Mouse (Mus musculus) lung, postnatal 0 days (tissue): ENCODE data around the gene Prss28. TPM values are rescaled to one million over a fixed set of nuclear protein-coding genes. Genes with fewer than 3 reads are reported as not detected.

Experiments used
- ATAC-seq: fragments of 200-750 bp; cut with Nextera tagmentation; 2 replicates; pipeline ENCODE4 v1.8.0; 2017; ENCODE audit warnings: moderate library complexity
- DNase-seq: peaks from one replicate; pipeline ENCODE4 v3.0.0-alpha.2; 2016; ENCODE audit warnings: low spot score
- H3K27ac ChIP-seq: fragments of 300-500 bp; sonication (generic); 2 replicates; pipeline ENCODE4 v1.5.1; 2014; ENCODE audit warnings: antibody characterized with exemption, mild to moderate bottlenecking, low read length, mixed read lengths
- H3K27me3 ChIP-seq: fragments of 300-500 bp; sonication (generic); replicated peaks from 2 replicates; pipeline ENCODE4 v1.6.1; 2014; ENCODE audit warnings: low read length, mixed read lengths; ENCODE audit not compliant: insufficient read depth
- H3K36me3 ChIP-seq: fragments of 300-500 bp; sonication (generic); 2 replicates; pipeline ENCODE4 v1.6.1; 2014; ENCODE audit warnings: low read length, mixed read lengths; ENCODE audit not compliant: insufficient read depth
- H3K4me1 ChIP-seq: fragments of 300-500 bp; sonication (generic); 2 replicates; pipeline ENCODE4 v1.6.1; 2014; ENCODE audit warnings: antibody characterized with exemption, low read depth, low read length, mixed read lengths; ENCODE audit not compliant: insufficient read depth
- H3K4me2 ChIP-seq: fragments of 300-500 bp; sonication (generic); replicated peaks from 2 replicates; pipeline ENCODE4 v1.6.1; 2014; ENCODE audit warnings: low read depth, mild to moderate bottlenecking, low read length, moderate library complexity, mixed read lengths
- H3K4me3 ChIP-seq: fragments of 300-500 bp; sonication (generic); 2 replicates; pipeline ENCODE4 v1.5.1; 2014; ENCODE audit warnings: low read depth, low read length
- H3K9ac ChIP-seq: fragments of 300-500 bp; sonication (generic); replicated peaks from 2 replicates; pipeline ENCODE4 v1.6.1; 2014; ENCODE audit warnings: low read depth, mild to moderate bottlenecking
- H3K9me3 ChIP-seq: fragments of 300-500 bp; sonication (generic); 2 replicates; pipeline ENCODE4 v1.6.1; 2016; ENCODE audit warnings: low read length, mixed read lengths
- CTCF ChIP-seq: IDR thresholded peaks from 2 replicates; pipeline ENCODE4 v1.5.1; 2016; ENCODE audit warnings: antibody characterized with exemption, mild to moderate bottlenecking
- EP300 ChIP-seq: IDR thresholded peaks from 2 replicates; pipeline ENCODE4 v1.6.1; 2016; ENCODE audit warnings: antibody characterized with exemption, mild to moderate bottlenecking, control low read depth
- WGBS: fragments of 180-500 bp; shearing (Covaris S2); extraction: QIAGEN DNeasy Blood & Tissue Kit; methylation state at CpG from one replicate; pipeline ENCODE4 v1.1.7; 2014; 5-methylcytosine and 5-hydroxymethylcytosine counted together
- polyA plus RNA-seq: library from polyadenylated mRNA; unstranded; fragments of >200 nt; fragmentation: Nextera tagmentation; extraction: Ambion mirVana; gene quantifications from 2 replicates; pipeline ENCODE4 v1.2.1, GENCODE M21; 2015

The Prss28 gene
- polyA plus RNA-seq, 1 experiment from 2014 or later: not detected

DNA sequence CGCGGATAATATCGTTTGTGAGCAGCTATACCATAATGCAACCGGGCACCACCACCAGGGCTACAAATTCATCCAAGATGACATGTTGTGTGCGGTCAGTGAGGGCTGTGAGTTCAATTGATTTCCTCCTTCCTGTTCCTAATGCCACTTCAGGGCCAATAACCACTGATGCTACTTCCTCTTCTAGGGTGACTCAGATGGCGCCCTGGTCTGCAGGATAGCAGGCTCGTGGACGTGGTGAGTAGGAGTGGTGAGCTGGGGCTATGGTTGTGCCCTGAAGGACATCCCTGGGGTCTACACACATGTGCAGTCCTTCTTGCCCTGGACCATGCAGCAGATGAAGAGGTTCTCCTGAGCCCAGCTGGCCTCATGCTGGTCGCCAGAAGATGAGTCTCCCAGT, 23.9 kb downstream of the Prss28 start:
- Histone ChIP-seq H3K4me3 (no peak overlapping the region), H3K9ac (no peak overlapping the region), H3K27ac (no peak overlapping the region), H3K4me2 (no peak overlapping the region), H3K27me3 (no peaks in the 10 kb centered on the region), H3K9me3 (no peaks in the 10 kb centered on the region), H3K4me1 (no peaks in the 10 kb centered on the region), H3K36me3 (no peaks in the 10 kb centered on the region)
- TF ChIP-seq CTCF (no peak), EP300 (no peak)
- ATAC-seq: no peak
- no peak for DNase-seq
- 54% methylated on average over 9 of the region's 9 CpGs for WGBS

DNA sequence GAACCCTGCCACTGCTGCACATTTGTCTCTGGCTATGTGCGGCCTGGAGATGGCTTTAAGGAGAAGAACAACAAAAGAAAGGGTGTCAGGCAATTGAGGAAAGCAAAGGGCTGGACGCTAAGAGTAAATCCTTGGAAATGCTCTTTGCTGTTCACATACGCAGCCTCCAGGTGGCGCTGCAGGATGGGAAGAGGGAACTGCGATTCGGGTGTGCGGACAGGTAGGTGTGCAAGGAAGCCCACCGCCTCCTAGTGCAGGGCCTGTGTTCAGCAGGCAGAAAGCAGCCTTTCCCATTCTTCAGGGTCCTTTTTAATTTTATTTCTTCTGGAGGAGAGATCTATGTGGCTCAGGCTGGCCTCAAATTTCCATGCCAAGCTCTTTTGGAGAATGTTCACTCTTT, 25.5 kb downstream of the Prss28 start:
- 1% methylated on average over 8 of the region's 8 CpGs for WGBS

DNA sequence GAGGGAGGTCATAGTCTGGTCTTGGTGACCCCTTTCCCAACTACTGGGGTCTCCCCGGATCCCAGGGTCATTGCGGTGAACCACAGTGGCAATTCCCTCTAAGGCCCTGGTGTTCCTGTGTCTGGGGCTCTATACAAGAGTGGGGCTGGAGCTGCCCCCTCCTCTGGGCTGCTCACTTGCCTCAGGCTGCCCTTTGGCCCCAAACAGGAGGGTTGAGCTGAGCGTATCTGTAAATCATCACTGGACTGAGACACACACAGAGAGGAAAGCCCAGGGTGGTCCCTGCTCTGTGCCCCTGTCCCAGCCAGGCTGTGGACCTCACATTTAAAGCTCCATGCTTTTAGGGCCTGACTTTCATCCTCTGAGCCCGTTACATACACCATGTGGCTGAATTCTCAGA, 29.8 kb downstream of the Prss28 start:
- H3K4me2 ChIP-seq: no peak overlapping the region
- TF ChIP-seq CTCF (no peak), EP300 (no peak)
- no peaks in the 10 kb centered on the region for H3K4me1 ChIP-seq
- 79% methylated on average over 4 of the region's 4 CpGs for WGBS
- ATAC-seq (no peak), DNase-seq (no peak)
- H3K36me3 ChIP-seq: no peaks in the 10 kb centered on the region
- no peak overlapping the region for H3K4me3 ChIP-seq
- no peaks in the 10 kb centered on the region for H3K9me3 ChIP-seq
- no peak overlapping the region for H3K27ac ChIP-seq
- no peaks in the 10 kb centered on the region for H3K27me3 ChIP-seq
- no peak overlapping the region for H3K9ac ChIP-seq

More for the DNA sequence above, 25.5 kb downstream of the Prss28 start:
- Histone ChIP-seq H3K4me1 (no peaks in the 10 kb centered on the region), H3K9ac (no peak overlapping the region), H3K9me3 (no peaks in the 10 kb centered on the region), H3K36me3 (no peaks in the 10 kb centered on the region), H3K27me3 (no peaks in the 10 kb centered on the region), H3K4me2 (no peak overlapping the region), H3K27ac (no peak overlapping the region), H3K4me3 (no peak overlapping the region)
- no peak for TF ChIP-seq EP300
- peak; percentile 92 for TF ChIP-seq CTCF
- no peak for ATAC-seq
- DNase-seq: peak; percentile 71

DNA sequence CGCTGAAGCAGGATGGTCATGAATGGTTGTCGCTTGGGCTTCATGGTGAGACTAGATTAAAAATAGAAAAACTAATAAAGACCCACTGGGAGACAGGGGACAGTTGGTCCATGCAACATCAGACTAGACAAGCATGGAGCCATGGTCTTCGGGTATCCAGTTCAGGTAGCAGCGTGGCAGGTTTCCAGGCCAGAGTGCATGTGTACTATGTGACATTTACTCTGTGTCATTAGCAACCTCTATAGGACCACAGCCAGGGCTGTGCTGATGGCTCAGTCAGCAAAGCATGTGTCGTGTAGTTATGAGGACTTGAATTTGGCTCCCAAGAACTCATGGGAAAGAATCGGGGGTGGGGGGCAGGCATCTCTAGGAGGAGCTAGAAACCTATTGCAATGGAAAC, 31.6 kb downstream of the Prss28 start:
- H3K4me3 ChIP-seq: no peak overlapping the region
- DNase-seq: no peak
- H3K9ac ChIP-seq: no peak overlapping the region
- H3K27ac ChIP-seq: no peak overlapping the region
- WGBS: 83% methylated on average over 6 of the region's 6 CpGs
- H3K4me2 ChIP-seq: no peak overlapping the region
- H3K36me3 ChIP-seq: no peaks in the 10 kb centered on the region
- H3K9me3 ChIP-seq: no peaks in the 10 kb centered on the region
- TF ChIP-seq EP300 (no peak), CTCF (no peak)
- no peak for ATAC-seq
- no peaks in the 10 kb centered on the region for H3K27me3 ChIP-seq
- H3K4me1 ChIP-seq: no peaks in the 10 kb centered on the region

DNA sequence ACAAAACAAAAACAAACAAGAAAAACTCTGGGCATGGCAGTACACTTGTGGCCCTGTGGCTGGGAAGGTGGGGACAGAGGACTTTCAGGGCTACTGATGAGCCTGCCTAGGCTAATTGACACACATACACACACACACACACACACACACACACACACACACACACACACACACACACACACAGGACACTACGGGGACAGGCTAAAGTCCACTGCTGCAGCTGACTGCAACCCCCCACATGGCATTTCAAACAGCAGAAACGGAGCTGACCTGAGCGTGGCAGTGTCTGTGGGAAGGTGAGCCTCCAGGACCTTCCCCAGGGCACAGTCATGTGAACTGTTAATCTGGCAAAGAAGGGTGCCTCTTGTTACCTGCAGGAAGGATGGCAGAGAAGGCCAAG, 33.0 kb downstream of the Prss28 start:
- Histone ChIP-seq H3K36me3 (no peaks in the 10 kb centered on the region), H3K27ac (no peak overlapping the region), H3K9me3 (no peaks in the 10 kb centered on the region), H3K4me2 (no peak overlapping the region), H3K4me3 (no peak overlapping the region), H3K4me1 (no peaks in the 10 kb centered on the region), H3K9ac (no peak overlapping the region), H3K27me3 (no peaks in the 10 kb centered on the region)
- TF ChIP-seq CTCF: no peak
- no peak for TF ChIP-seq EP300
- WGBS: 51% methylated on average over 3 of the region's 3 CpGs
- ATAC-seq (no peak), DNase-seq (no peak)

DNA sequence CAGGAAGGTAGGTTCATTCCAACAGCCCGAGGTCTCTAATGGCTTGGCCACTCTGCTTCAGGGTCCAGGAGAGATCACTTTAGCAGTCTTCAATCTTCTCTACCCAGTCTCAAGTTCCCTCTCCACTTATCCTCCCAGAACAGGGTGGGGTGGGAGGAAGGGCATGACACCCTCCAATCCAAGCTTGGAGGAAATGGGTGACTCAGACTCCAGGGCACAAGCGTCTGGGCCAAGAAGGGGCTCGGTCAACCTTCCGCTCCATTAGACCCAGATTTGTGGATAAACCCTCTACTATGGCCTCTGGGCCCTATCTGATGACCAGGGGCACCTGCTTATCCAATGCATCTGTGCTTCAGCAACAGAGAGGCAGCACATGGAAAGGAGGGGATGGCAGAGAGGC, 37.0 kb downstream of the Prss28 start, which contains the start of gene Tpsab1:
Gene Tpsab1 (minus strand): TSS at position 101 of the 400 bp plus-strand sequence.
- WGBS: 87% methylated on average over 4 of the region's 4 CpGs
- H3K9me3 ChIP-seq: no peaks in the 10 kb centered on the region

DNA sequence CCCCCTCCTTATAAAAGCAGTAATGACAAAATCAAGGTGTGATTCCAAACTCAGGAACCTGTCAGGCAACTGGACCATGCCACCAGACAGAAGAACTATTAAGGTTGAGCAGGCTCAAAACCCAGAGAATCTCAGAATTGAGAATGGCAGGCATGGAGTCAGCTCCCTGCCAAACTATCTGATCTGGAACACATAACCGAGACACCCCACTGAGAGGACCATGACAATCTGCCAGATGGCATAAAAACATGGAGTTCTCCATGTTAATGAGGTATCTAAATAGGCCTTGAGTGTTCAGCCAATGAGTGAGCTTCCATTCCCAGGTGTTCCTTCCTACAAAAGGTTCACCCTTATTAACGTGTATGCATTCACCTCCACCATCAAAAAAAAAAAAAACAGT, 52.8 kb downstream of the Prss28 start:
- no peaks in the 10 kb centered on the region for H3K9me3 ChIP-seq
- no peak overlapping the region for H3K4me2 ChIP-seq
- H3K27me3 ChIP-seq: no peaks in the 10 kb centered on the region
- TF ChIP-seq EP300 (no peak), CTCF (no peak)
- no peaks in the 10 kb centered on the region for H3K4me1 ChIP-seq
- WGBS: 63% methylated on average over 2 of the region's 2 CpGs
- DNase-seq: no peak
- no peak overlapping the region for H3K9ac ChIP-seq
- H3K27ac ChIP-seq: no peak overlapping the region
- H3K4me3 ChIP-seq: no peak overlapping the region
- no peaks in the 10 kb centered on the region for H3K36me3 ChIP-seq
- ATAC-seq: no peak

More for the DNA sequence above, 37.0 kb downstream of the Prss28 start, which contains the start of gene Tpsab1:
- Histone ChIP-seq H3K9ac (no peak within 1 kb of the TSS), H3K4me2 (no peak within 1 kb of the TSS), H3K4me3 (no peak within 1 kb of the TSS), H3K36me3 (no peaks in the 10 kb centered on the region), H3K27ac (no peak within 1 kb of the TSS), H3K27me3 (no peaks in the 10 kb centered on the region), H3K4me1 (no peaks in the 10 kb centered on the region)
- ATAC-seq (no peak), DNase-seq (no peak)
- TF ChIP-seq CTCF (no peak), EP300 (no peak)

Other genes starting within 250 kb of the Prss28 start
- 186 and 218 TPM in 2 replicates for gene Tmem204, start 225.1 kb upstream of the Prss28 start, polyA plus RNA-seq
- gene Telo2, start 192.7 kb upstream of the Prss28 start, polyA plus RNA-seq: 13.7 and 13.9 TPM in 2 replicates
- 0.25 and 0.32 TPM in 2 replicates for gene Ptx4, start 187.9 kb upstream of the Prss28 start, polyA plus RNA-seq
- gene Clcn7, start 175.3 kb upstream of the Prss28 start, polyA plus RNA-seq: 18.0 and 19.2 TPM in 2 replicates
- gene Ccdc154, start 146.2 kb upstream of the Prss28 start, polyA plus RNA-seq: 0.51 and 0.77 TPM in 2 replicates
- gene Gm38655, start 133.2 kb upstream of the Prss28 start, polyA plus RNA-seq: 5.9 and 6.4 TPM in 2 replicates
- 18.5 and 19.5 TPM in 2 replicates for gene BC003965, start 124.1 kb upstream of the Prss28 start, polyA plus RNA-seq
- 7.0 and 7.8 TPM in 2 replicates for gene Unkl, start 120.2 kb upstream of the Prss28 start, polyA plus RNA-seq
- gene Gnptg, start 68.5 kb upstream of the Prss28 start, polyA plus RNA-seq: 68.3 and 74.5 TPM in 2 replicates
- 33.0 and 37.2 TPM in 2 replicates for gene Tsr3, start 68.5 kb upstream of the Prss28 start, polyA plus RNA-seq
- gene Baiap3, start 52.3 kb upstream of the Prss28 start, polyA plus RNA-seq: 2.6 and 2.8 TPM in 2 replicates
- 456 and 477 TPM in 2 replicates for gene Ube2i, start 34.0 kb upstream of the Prss28 start, polyA plus RNA-seq
- gene Prss34, start 10.3 kb upstream of the Prss28 start, polyA plus RNA-seq: 2.9 and 3.5 TPM in 2 replicates
- gene Prss29, start 10.0 kb downstream of the Prss28 start, polyA plus RNA-seq: not detected in 2 replicates
- 0.57 and 0.61 TPM in 2 replicates for gene Tpsab1, start 36.9 kb downstream of the Prss28 start, polyA plus RNA-seq
- gene Tpsb2, start 57.7 kb downstream of the Prss28 start, polyA plus RNA-seq: 11.4 and 15.3 TPM in 2 replicates
- gene Tpsg1, start 60.6 kb downstream of the Prss28 start, polyA plus RNA-seq: 0.17 and 0.18 TPM in 2 replicates
- gene Cacna1h, start 125.1 kb downstream of the Prss28 start, polyA plus RNA-seq: 0.42 and 0.55 TPM in 2 replicates
- gene Tekt4, start 146.0 kb downstream of the Prss28 start, polyA plus RNA-seq: 10.3 and 11.7 TPM in 2 replicates
- gene Sstr5, start 188.6 kb downstream of the Prss28 start, polyA plus RNA-seq: 0.05 TPM in 1 of 2 replicates, not detected in the other